Mouse (Mus musculus) lung, adult 2 months (tissue): Measurements from ENCODE around the gene Kdm2b.

ENCODE experiments used
- CTCF ChIP-seq: fragments of 200-500 bp; IDR thresholded peaks from 2 replicates; pipeline ENCODE4 v1.5.1; 2011; ENCODE audit warnings: mild to moderate bottlenecking, low read length, control low read depth; ENCODE audit not compliant: insufficient read depth
- POLR2A ChIP-seq: fragments of 200-500 bp; IDR thresholded peaks from 2 replicates; pipeline ENCODE4 v1.6.1; 2011; ENCODE audit warnings: low read depth, mild to moderate bottlenecking, control low read depth, low read length, borderline replicate concordance; ENCODE audit errors: extremely low read depth

GRCm38 (mm10) chr5:123010806-123011205 lies 21.2 kb upstream of the Kdm2b start:
- 0 out of 2 replicates have a peak, but pooled peaks have one; percentile 28 for TF ChIP-seq CTCF
- no peak for TF ChIP-seq POLR2A
